Mouse (Mus musculus) ovary, postnatal 14 days (tissue): Measurements from ENCODE around the gene Tyw1.

Experiments used
- DNase-seq: peaks from one replicate; pipeline ENCODE4 v3.0.0; 2022; ENCODE audit warnings: low spot score

Gene Tyw1

GRCm38 (mm10) chr5:130316321-130316720, 60.9 kb downstream of the Tyw1 start:
- DNase-seq: no peak

GRCm38 (mm10) chr5:130319783-130320182, 64.4 kb downstream of the Tyw1 start:
- DNase-seq: no peak

GRCm38 (mm10) chr5:130320485-130320884, 65.1 kb downstream of the Tyw1 start:
- DNase-seq: no peak

GRCm38 (mm10) chr5:130325486-130325885, 70.1 kb downstream of the Tyw1 start:
- no peak for DNase-seq

- no peak for DNase-seq
Observed at GRCm38 (mm10) chr5:130327615-130328263, 72.3 kb downstream of the Tyw1 start.

- no peak for DNase-seq
Observed at GRCm38 (mm10) chr5:130328366-130328765, 72.9 kb downstream of the Tyw1 start.

GRCm38 (mm10) chr5:130329889-130330288, 74.5 kb downstream of the Tyw1 start:
- DNase-seq: no peak

GRCm38 (mm10) chr5:130330801-130331200, 75.4 kb downstream of the Tyw1 start:
- DNase-seq: no peak

- no peak for DNase-seq
Observed at GRCm38 (mm10) chr5:130331206-130331605, 75.8 kb downstream of the Tyw1 start.

- no peak for DNase-seq
Observed at GRCm38 (mm10) chr5:130333566-130333965, 78.1 kb downstream of the Tyw1 start.

- DNase-seq: no peak
Observed at GRCm38 (mm10) chr5:130333971-130334370, 78.6 kb downstream of the Tyw1 start.

GRCm38 (mm10) chr5:130335462-130335861, 80.0 kb downstream of the Tyw1 start:
- DNase-seq: no peak

GRCm38 (mm10) chr5:130340656-130341055, 85.2 kb downstream of the Tyw1 start:
- no peak for DNase-seq

GRCm38 (mm10) chr5:130344999-130345398, 89.6 kb downstream of the Tyw1 start:
- DNase-seq: no peak

- no peak for DNase-seq
Observed at GRCm38 (mm10) chr5:130345871-130346270, 90.5 kb downstream of the Tyw1 start.

GRCm38 (mm10) chr5:130355223-130355622, 99.8 kb downstream of the Tyw1 start:
- DNase-seq: no peak

GRCm38 (mm10) chr5:130363111-130363510, 107.7 kb downstream of the Tyw1 start:
- no peak for DNase-seq

- peak; percentile 19 for DNase-seq
Observed at GRCm38 (mm10) chr5:130363773-130364172, 108.4 kb downstream of the Tyw1 start.

GRCm38 (mm10) chr5:130368236-130368635, 112.8 kb downstream of the Tyw1 start:
- no peak for DNase-seq

- no peak for DNase-seq
Observed at GRCm38 (mm10) chr5:130369237-130369636, 113.8 kb downstream of the Tyw1 start, which contains the start of gene Caln1. Gene Caln1, plus strand, starts transcription at chr5:130369455.

- DNase-seq: no peak
Observed at GRCm38 (mm10) chr5:130375411-130375810, 120.0 kb downstream of the Tyw1 start.

- no peak for DNase-seq
Observed at GRCm38 (mm10) chr5:130384222-130384912, 128.9 kb downstream of the Tyw1 start, which contains the start of gene A330070K13Rik. Gene A330070K13Rik, minus strand, starts transcription at chr5:130384631.

GRCm38 (mm10) chr5:130386418-130386817, 131.0 kb downstream of the Tyw1 start:
- no peak for DNase-seq
